ENCODE assay signal across 9 mouse cellular contexts in genomic region chr6:115959151-115959691, GRCm38 (mm10). TPM values are rescaled to one million over a fixed set of nuclear protein-coding genes. Genes with fewer than 3 reads are reported as not detected.
DNase-seq lines count a peak whose midpoint lies in the region; ATAC-seq and TF ChIP-seq lines count a peak whose summit lies in the region.
"Had no signal": no experiment of that assay in that cellular context is flagged by ENCODE, and none has a peak within 500 bp of the region (broad histone marks: within the 10 kb centered on the region; RNA-seq: fewer than 3 reads in every experiment).

No protein-coding gene starts in this region.

- H3K4me3 ChIP-seq in brown adipose tissue, adult 24 weeks (ENCODE audit: insufficient read depth, low read depth, low read length), result no peak overlapping the region
- no peak overlapping the region for H3K4me3 ChIP-seq in limb, embryonic 14.5 days (replicated peaks; ENCODE audit: low read length)

- H3K9ac ChIP-seq in limb, embryonic 14.5 days (ENCODE audit: low read depth, low read length, severe bottlenecking), result no peak overlapping the region

- H3K27ac ChIP-seq in brown adipose tissue, adult 24 weeks (replicated peaks; ENCODE audit: low read depth, low read length), result peak overlapping the region; percentile 95
- H3K27ac ChIP-seq in limb, embryonic 14.5 days (replicated peaks; ENCODE audit: low read depth, low read length), result no peak overlapping the region

- WGBS in limb, embryonic 14.5 days, result 64% methylated on average over 7 of the region's 7 CpGs

- H3K4me1 ChIP-seq in brown adipose tissue, adult 24 weeks (ENCODE audit: control insufficient read depth, insufficient read depth, insufficient read length, low read length), result peaks cover 47% of the 10 kb centered on the region
- H3K4me1 ChIP-seq in limb, embryonic 14.5 days (ENCODE audit: control insufficient read depth, insufficient read depth, low read length), result peaks cover 23% of the 10 kb centered on the region

- no peaks in the 10 kb centered on the region for H3K27me3 ChIP-seq in limb, embryonic 14.5 days (ENCODE audit: control insufficient read depth, insufficient read depth, low read length)

- no peaks in the 10 kb centered on the region for H3K36me3 ChIP-seq in limb, embryonic 14.5 days (ENCODE audit: control insufficient read depth, insufficient read depth, low read length)

- peak; percentile 89 for DNase-seq in NIH3T3 (ENCODE audit: low read depth)
- peak; percentile 93 for DNase-seq in heart, adult 8-10 months (ENCODE audit: low spot score)
- DNase-seq in limb, embryonic 14.5 days (ENCODE audit: low spot score), result peak; percentile 44
- peak; percentile 76 for DNase-seq in urinary bladder, postnatal 14 days (ENCODE audit: low spot score)
- no peak for DNase-seq in layer of hippocampus, adult 18-20 months (ENCODE audit: low spot score in 2 of 2)
- DNase-seq in thymus, postnatal 14 days, result no peak

- H3K9me3 ChIP-seq in limb, embryonic 14.5 days (ENCODE audit: control insufficient read depth, low read length), result no peaks in the 10 kb centered on the region

- TF ChIP-seq POLR2A in limb, embryonic 14.5 days (IDR thresholded peaks at IDR 0.05; ENCODE audit: borderline replicate concordance, extremely low read depth, insufficient read depth, insufficient read length), result no peak

- no peak overlapping the region for H3K4me2 ChIP-seq in limb, embryonic 14.5 days (replicated peaks; ENCODE audit: low read depth, low read length, severe bottlenecking)

- no peak for ATAC-seq in limb, embryonic 14.5 days (ENCODE audit: low FRiP score, low read depth)
- no peak for ATAC-seq in CD4-positive, CD25-positive, alpha-beta regulatory T cell, adult 4 months

RNA-seq across cellular contexts. Expression of gene H1foo, which starts 14.5 kb away (rescaled TPM):
- not detected in 2 replicates for polyA plus RNA-seq in brown adipose tissue, adult 24 weeks (2012; ENCODE audit: insufficient read depth, insufficient read length, missing spikeins)
- not detected for total RNA-seq in heart, adult 8-10 months (2022)
- not detected in 2 replicates for polyA plus RNA-seq in limb, embryonic 14.5 days (2012; rRNA removed)
- not detected in 2 replicates for polyA plus RNA-seq in limb, embryonic 14.5 days (2014; fragmentation: Nextera tagmentation; extraction: Ambion mirVana)
- total RNA-seq in layer of hippocampus, adult 18-20 months (2021), result not detected
- polyA plus RNA-seq in CD4-positive, CD25-positive, alpha-beta regulatory T cell, adult 4 months (2017; shearing (Covaris generic)), result not detected
- polyA plus RNA-seq: neural tube, embryonic 14.5 days had no signal

RNA-seq across cellular contexts. Expression of gene Rho, which starts 27.7 kb away (rescaled TPM):
- polyA plus RNA-seq in brown adipose tissue, adult 24 weeks (2012; ENCODE audit: insufficient read depth, insufficient read length, missing spikeins), result not detected in 2 replicates
- not detected for total RNA-seq in heart, adult 8-10 months (2022)
- polyA plus RNA-seq in limb, embryonic 14.5 days (2012; rRNA removed), result 0.67 and 1.1 TPM in 2 replicates
- polyA plus RNA-seq in limb, embryonic 14.5 days (2014; fragmentation: Nextera tagmentation; extraction: Ambion mirVana), result 0.22 TPM in 1 of 2 replicates, not detected in the other
- total RNA-seq in layer of hippocampus, adult 18-20 months (2021), result 1 to 10 TPM in 1 of 2 experiments, under 1 TPM in 1; 0.89 to 1.0 TPM
- polyA plus RNA-seq in CD4-positive, CD25-positive, alpha-beta regulatory T cell, adult 4 months (2017; shearing (Covaris generic)), result not detected

RNA-seq across cellular contexts. Expression of gene Plxnd1, which starts 35.6 kb away (rescaled TPM):
- 20.2 and 24.0 TPM in 2 replicates for polyA plus RNA-seq in brown adipose tissue, adult 24 weeks (2012; ENCODE audit: insufficient read depth, insufficient read length, missing spikeins)
- total RNA-seq in heart, adult 8-10 months (2022), result 10 to 100 TPM; 43.8 to 75.7 (median 63.5) TPM
- 61.9 and 74.1 TPM in 2 replicates for polyA plus RNA-seq in limb, embryonic 14.5 days (2012; rRNA removed)
- polyA plus RNA-seq in limb, embryonic 14.5 days (2014; fragmentation: Nextera tagmentation; extraction: Ambion mirVana), result 39.1 and 50.4 TPM in 2 replicates
- total RNA-seq in layer of hippocampus, adult 18-20 months (2021), result 10 to 100 TPM; 22.0 to 23.0 TPM
- polyA plus RNA-seq in CD4-positive, CD25-positive, alpha-beta regulatory T cell, adult 4 months (2017; shearing (Covaris generic)), result 1 to 10 TPM; 4.7 to 6.2 TPM

Comparison
In these comparisons a context has a peak if more than half of its experiments do, and no peak if none do; other contexts are left out.
1. DNase-seq: peak in NIH3T3 (single experiment), heart, adult 8-10 months (single experiment), limb, embryonic 14.5 days (single experiment) and urinary bladder, postnatal 14 days (single experiment); none in layer of hippocampus, adult 18-20 months (0 of 2) and thymus, postnatal 14 days (single experiment).